Mouse (Mus musculus) cerebellum, postnatal 10 days (tissue): ENCODE data around the gene Itga9.

ENCODE experiments used
- DNase-seq, 2 experiments: peaks; one replicate each; pipeline ENCODE4 v3.0.0; 2021; ENCODE audit warnings: mixed read lengths in 2 of 2

The Itga9 gene

DNA sequence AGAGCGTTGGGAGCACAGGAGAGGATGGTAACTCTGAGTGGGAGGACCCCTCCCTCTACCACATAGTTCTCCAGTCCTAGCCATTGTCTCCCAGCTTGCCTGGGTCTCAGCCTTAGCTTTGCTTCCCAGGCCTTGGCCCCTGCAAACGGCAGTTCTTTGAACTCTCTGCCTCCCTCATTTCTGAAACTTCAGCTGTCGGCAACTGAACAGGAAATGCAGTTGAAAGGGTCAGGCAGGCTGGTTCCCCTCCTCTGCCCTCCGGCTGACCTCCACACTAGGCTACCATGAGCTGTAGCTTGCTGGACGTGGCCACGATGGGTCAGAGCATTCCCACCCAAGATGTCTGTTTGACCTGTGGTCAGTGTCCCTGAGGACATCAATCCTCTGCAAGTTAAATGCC lies 48.5 kb downstream of the Itga9 start:
- no peak for DNase-seq

DNA sequence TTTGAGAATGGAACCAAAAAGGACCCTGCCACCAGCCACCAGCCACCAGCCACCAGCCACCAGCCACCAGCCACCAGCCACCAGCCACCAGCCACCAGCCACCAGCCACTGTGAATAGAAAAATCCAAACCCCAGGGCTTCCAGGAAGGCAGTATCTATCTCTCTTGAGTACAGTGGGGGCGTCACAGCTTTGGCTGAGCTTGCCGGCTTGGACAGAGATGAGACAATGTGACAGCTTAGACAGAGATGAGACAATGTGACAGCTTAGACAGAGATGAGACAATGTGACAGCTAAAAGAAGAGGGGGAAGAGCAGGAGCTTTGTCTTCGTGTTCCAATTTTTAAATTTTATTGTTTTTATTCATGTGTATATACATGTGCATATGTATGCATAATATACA lies 49.2 kb downstream of the Itga9 start:
- no peak for DNase-seq

DNA sequence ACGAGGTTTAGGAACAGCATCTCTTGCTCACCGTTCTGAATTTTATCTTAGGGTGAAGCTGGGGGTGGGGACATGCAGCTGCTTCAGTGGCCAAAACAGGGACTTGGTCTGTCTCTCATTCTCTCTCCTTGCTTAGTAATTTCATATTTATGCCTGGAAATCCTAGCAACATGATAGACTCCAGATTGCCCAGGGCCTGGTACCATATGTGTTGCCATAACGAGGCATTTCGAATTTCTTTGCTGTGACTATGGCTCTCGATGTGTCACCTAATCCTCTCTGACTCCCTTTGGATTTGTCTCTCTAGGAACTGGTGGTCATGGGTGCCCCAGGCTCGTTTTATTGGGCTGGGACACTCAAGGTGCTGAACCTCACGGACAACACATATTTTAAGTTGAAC lies 51.7 kb downstream of the Itga9 start:
- DNase-seq = no peak

DNA sequence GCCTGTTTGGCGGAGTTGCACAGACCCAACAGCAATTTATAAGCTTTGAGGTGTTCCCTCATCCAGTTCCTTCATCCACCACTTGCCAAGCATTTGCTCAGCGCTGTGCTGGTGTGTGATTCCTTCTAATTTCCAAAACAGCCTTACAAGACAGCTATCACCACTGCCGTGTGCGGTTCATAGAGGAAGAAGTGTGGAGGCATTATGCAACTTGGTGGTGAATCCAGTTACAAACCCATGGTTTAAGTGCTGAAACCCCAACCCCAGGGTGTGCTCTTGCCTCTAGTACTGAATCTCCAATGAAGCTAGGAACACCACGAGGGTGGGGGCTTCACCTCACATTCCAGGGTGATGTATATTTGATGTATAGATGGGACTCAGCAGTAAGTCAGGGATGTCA lies 53.3 kb downstream of the Itga9 start:
- no peak for DNase-seq

DNA sequence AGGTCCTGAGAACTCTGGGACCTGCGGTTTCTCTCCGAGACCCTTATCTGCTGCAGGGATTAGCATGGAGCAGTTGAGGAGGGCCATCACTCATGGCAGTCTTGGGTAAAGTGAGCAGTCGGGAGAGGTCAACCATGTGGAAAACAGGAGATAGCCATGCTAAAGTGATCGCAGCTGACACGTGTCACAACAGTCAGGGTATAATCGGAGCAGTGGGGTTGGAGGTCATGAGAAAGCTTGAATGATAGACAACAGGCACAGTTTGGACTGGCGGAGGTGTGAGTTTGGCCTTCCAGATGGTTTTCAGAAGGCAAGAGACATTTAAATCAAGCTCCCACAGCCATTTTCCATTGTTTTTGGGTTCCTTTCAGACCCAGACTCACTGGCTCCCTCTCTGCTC lies 53.8 kb downstream of the Itga9 start:
- no peak for DNase-seq

DNA sequence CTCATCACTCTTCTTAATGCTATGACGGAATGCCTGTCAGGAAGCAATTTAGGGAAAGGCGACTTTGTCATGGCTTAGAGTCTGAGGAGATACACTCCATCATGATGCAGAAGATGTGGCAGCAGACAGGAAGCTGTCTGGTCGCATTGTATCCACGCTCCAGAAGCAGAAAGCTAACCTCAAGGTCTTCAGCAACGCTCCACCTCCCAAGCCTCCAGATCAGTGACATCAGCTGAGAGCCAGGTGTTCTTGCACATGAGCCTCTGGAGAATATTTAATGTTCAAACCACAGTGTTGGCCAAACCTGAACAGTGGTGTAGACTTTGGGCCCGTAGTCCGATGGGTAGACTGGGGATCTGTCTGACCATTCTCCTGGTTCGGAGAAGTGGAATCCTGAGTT lies 55.5 kb downstream of the Itga9 start:
- no peak for DNase-seq

DNA sequence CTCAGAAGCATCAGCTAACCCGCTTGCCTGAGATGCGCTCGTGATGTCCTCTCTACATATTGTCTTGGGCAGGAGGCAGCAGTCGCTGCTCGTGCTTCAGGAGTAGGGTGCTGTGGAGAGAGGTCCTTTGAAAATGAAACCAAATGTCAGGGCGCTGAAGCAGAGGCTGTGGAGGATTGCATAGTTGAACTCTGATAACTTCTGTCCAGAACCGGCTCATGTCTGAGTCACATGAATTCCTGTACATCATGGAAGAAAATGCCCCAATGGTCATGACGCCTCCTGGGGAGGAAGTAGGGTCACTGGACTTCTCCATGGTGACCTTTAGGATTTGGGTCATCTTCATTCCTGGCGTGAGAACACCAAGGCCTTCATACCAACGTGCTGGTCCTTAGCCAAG lies 56.0 kb downstream of the Itga9 start:
- no peak for DNase-seq

DNA sequence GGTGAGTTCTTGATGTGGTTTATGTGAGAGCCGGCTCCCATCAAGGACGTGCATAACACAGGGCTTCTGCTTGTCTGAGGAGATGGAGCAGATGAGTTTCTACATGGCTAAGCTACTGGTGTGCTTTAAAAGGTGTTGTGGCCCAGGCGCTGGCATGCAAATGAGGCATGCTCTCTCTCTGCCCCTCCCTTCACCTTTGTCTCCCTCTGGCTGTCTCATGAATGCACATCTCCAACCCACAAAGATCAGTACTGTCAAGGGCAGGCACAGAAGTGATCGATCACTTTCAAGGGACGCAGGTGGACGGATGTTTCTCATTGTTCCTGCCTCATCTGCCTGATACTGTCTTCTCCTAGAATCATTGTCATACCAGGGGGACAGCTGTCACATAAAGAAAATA lies 57.4 kb downstream of the Itga9 start:
- DNase-seq = no peak

DNA sequence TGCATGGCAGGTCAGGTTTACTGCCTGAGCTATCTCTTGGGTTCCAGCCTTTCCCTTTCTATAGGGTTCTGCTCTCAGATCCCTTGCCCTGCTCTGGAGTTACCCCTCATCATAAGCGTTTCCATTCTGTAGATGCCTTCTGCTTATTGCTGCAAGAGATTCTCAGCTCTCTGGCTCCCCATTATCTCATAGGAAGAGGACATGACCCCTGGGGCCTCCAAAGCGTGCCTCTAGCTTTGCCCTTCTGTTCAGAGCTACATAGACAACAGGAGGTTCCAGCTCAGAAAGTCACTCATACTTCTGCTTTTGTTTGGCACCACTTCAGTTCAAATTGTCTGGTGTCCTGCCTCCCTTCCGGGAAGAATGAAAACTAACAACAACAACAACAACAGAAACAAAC lies 59.6 kb downstream of the Itga9 start:
- DNase-seq = no peak

DNA sequence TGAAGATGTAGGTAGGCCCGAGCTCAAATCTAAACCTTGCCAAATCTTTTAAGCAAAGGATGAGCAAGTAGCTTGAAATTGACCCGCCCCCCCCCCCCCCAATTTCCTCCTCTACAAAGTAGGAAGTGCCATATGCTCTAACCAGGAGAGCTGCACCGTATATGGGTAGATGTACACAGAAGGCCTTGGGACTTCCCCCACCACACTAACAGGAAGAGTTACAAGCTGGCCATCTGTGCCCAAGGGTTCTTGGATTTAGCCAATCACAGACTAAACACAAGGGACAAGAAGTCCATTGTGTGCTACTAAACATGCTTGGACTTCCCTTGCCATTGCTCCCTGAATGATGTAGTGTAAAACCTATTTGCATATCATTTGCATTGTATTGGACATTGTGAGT lies 63.2 kb downstream of the Itga9 start:
- no peak for DNase-seq

DNA sequence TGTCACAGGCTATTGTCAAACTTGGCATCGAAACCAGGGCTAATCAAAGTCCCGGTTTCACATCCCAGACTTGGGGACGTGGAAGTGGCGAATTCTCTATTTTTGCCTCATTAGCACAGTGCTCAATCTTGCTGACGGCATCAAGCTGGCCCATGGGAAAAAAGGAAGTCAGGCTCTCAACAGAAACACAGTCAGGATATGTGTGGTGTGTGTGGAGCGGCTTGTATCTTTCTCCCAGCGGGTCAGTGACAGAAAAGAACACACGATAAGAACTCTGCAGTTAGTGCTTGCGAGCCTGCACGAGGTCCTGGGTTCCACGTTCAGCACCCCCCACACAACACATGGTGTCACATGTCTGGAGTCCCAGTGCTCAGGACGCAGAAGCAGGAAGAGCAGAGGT lies 67.8 kb downstream of the Itga9 start:
- DNase-seq = no peak

DNA sequence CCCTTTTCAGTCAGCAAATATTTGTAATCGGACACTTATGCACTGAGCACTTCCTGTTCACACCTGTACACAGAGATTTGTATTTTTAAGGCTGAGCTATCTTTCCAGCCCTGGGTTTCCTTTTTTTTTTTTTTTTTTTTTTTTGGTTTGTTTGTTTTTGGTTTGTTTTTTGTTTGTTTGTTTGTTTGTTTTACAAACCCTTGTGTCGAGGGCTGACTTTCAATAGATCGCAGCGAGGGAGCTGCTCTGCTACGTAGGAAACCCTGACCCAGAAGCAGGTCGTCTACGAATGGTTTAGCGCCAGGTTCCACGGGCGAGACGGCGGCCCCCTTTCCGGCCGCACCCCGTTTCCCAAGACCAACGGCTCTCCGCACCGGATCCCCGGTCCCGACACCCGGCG lies 68.3 kb downstream of the Itga9 start:
- DNase-seq = peak in 1 of 2 experiments; percentile 44

DNA sequence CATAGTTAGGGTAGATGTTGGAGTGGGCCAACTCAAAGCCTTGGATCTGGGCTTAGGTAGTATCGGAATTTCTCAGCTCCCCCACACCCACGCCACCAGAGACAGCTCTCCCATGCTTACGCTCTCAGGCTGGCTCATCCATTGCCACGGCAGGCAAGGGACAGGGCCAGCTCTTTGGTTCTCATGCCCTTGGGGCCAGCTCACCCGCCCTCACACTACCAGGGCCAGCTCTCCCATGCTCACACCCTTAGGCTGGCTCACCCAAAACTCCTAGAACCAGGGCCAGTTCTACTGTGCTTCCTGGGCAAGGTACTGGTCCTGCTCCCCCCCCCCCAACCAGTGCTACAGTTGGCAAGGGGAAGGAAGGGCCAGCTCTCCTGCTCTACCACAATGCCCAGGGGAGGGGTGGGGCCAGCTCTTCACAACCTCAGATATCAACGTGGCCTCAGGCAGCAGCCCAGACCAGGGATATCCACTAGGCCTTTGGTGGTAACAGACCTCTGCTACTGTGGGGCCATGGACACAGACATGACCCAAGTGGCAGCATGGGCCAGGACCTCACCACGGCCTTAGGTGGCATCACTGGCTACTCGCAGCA lies 69.2 kb downstream of the Itga9 start:
- no peak for DNase-seq

DNA sequence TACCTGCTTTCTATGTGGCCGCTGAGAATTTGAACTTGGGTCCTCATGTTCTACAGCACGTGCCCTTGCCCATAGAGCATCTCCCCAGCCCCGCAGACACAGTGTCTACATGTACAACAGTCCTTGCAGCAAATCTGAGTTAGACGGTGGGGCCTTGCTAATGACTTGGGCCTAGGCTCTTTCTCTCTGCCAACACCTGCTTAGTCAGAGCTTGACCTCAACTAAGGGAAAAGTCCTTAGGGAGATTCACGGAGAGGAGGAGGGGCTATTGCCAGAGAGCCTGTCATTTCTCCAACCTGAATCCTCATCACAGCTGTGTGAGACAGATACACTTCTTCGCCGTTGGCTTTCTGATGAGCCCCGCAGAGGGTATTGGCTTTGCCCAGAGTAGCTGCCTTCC lies 70.2 kb downstream of the Itga9 start:
- DNase-seq = no peak

DNA sequence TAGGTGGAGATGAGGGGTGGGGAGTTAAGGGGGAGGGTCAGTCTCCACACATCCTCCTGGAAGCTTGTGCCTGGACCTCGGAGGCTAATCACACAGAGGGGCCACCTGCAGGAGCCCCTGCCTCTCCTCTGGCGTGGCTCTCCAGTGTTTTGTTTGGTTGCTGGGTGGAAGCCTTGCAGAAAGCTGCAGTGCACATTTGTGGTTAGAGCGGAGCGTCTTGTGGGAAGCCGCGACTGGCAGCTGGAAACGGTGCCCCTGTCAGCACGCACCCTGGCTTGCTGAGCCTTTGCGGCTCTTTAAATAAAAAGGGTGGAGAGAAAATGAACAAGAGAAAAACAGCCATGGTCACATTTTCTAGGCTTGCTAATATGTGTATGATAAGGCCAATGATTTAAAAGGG lies 70.9 kb downstream of the Itga9 start:
- no peak for DNase-seq

DNA sequence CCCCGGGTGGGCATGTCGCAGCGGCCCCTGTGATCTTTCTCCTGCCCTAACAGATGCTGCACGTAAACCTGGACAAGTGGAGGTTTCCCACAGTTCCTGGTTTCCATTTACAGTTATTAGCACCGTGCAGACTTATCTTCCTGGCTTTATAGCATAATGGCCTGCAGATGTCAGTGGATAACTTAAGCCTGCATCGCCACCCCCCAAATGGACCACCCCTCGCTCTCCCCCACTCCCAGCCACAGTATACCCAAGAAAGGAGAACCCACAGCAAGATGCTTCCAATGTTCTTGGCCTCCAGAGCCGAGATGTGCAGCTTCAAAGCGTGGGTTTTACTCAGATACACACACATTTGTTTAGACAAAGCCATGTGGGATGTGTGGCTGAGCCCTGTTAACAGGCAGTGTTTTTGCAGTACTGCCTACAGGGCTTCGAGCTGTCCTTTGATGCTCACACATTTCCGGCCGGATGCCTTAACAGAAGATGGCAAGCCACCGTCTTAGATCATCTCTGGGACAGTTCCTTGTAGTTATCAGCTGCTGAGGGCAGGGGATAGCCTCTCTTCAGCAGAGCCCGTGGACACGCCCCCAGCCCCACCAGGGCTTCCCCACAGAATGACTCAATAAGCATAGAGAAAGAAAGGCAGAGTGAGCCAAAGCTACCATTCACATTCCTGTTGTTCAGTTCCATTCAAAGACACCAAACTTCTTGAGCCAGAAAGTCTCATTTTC lies 71.7 kb downstream of the Itga9 start:
- no peak for DNase-seq

DNA sequence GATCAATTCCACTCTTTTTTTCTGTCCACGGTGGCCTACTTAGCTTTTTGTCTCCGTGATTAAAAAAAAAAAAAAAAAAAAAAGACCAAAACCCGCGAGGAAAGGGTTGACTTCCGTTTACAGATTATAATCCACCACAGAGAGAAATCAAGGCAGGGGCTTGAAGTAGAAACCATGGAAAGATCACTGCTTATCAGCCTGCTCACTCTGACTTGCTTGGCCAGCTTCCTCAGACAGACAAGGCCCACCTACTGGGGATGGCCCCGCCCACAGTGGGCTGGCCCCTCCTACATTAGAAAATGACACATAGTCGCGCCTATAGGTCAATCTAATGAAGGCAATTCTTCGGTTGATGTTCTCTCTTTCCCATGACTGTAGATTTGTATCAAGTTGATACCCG lies 72.3 kb downstream of the Itga9 start:
- no peak for DNase-seq

DNA sequence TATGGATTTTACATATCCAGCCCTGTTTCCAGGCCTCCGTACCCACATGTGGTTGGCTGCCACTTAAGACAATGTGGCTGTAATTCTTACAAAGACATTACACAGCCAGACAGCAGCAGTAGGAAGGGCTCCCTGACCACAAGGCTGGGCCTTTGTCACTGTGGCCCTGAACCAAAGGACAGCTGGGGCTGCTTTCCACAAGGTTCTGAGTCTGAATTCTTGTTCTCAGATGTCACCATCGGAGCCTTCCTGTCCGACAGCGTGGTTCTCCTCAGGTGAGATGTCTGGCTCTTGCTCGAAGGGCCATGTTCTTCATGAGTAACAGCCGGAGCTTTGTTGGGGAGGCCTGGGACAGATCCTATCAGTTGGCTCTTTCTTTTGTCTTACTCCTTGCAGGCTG lies 75.0 kb downstream of the Itga9 start:
- DNase-seq = no peak

DNA sequence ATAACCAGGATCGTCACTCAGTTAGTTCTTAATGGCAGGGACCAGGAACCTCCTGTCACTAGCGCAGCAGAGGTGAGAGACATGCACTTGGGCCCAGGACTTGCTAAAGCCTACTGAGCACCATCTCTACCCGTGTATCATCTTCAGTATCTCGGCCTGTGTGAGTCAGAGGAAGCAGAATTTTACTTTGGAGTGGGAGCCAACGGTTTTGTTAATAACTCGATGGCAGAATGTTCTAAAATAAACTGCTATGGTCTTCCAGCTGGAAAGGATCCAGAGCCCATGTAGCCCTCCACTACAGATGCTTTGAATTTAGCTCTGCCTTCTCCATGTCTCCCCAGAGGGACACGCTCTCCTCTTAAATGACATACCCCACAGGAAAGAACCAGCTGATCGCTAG lies 75.7 kb downstream of the Itga9 start:
- no peak for DNase-seq

DNA sequence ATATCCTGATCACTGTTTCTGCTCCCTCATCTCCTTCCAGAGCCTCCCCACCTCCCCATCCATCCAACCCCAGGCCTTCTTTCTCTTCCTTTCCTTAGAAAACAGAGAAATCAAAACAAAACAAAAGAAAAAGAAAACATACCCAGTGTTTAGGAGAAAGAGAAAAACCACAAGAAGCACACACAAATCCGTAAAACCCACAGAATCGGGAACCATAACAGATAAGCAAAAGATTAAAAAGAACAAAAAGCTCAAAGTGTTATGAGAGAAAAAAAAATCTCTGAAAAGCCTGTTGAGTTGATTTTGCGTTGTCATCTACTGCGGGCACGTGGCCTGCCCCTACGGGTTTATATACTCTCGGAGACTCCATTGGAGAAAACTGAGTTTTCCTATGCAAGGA lies 77.0 kb downstream of the Itga9 start:
- DNase-seq = no peak

DNA sequence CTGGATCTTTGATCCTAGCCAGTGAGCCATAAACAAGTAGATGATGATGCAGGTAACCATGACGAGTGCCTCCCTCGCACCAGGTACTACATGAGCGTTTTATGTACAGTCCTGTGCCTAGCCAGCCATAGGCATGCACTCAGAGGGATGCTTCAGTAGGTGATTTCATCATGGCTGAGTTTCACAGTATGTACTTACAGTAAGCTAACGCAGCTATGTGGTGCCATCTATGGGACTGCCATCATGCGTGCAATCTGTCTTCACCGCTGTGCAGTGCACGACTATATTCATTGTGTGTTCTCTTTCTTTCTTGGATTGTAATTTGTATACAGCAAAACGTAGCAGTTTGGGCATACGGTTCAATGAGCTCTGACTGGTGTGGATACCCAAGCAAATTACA lies 77.9 kb downstream of the Itga9 start:
- DNase-seq = peak in 1 of 2 experiments; percentile 27

DNA sequence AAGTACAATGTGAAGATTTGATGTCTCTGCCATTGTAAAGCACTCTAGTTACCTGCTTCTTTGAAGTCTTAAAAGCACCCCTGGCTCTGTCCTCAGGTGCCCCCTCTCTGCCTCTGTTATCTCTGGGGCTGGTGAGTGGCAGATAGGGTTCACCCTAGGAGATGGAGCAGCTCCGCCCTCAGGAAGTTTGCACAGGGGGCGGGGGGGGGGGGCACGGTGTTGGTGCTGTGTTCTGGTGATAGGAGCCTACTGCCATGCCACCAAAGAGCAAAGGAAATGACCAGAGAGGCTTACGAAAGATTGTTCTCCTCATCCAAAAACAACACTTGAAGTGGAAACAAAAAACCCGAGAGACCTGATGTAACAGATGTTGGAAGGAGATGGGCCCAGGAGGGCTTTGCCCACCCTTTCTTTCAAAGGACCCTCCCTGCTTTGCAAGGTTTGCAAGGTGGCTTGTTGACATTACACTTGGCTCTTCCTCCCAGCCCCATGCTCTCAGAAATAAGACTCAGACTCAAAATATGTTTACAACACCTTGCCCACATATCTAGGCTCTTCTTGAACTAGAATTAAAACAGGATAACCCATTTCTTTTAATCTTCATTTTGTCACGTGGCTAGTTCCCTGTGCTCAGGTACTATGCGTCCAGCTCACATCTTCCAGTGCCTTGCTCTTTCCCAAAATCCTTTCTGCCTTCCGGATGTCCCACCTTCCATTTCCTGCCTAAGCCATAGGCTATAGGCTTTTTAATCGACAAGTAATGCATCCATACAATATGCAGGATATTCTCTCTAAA lies 79.9 kb downstream of the Itga9 start:
- DNase-seq = no peak

DNA sequence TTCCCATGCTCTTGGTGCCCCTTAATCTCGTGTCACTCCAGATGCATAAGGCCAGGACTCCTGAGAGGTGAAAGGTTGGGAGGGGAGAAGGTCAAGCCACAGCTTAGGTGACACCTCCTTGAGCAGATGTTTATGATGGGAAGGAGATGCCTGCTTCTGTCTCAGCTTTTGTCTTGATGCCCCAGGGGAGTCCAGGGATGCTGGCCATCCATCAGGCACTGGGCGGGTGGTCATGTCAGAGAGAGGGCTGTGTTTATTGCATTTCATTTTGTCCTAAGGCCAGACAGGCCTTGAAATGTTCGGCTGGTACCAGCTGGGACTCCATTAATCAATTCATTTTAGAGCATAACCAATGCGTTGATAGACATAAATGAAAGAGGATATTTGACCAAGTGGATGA lies 81.8 kb downstream of the Itga9 start:
- DNase-seq = no peak

DNA sequence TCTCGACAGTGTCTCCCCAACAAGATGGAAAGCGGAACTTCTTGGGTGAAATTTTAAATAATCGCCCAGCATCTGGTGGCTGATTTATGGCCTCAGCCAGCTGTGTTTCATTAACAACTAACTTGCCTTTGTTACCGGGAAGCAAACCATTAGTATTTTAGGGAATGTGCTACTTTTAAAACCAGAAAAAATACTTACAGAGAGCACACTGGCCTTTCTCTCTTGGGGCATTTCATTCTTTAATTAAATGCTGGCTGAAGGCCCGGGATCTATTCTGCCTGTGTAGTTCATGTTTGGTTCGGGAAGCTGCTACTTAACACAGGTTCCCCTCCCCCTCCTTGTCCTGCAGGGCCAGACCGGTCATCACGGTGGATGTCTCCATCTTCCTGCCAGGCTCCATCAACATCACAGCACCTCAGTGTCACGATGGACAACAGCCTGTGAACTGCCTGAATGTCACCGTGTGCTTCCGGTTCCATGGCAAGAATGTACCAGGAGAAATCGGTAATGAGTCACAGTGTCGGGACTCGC lies 82.5 kb downstream of the Itga9 start:
- peak; percentile 51 to 63 for DNase-seq
